Mouse (Mus musculus) hindbrain, postnatal 0 days (tissue): ENCODE results near the gene Arid1a. TPM values are rescaled to one million over a fixed set of nuclear protein-coding genes. Genes with fewer than 3 reads are reported as not detected.
"Not testable (repeated sequence)": the region's sequence is repeated elsewhere in the genome, so short reads cannot be mapped to it uniquely, and the experiment has no call there.

Experiments
- ATAC-seq: fragments of 200-750 bp; cut with Nextera tagmentation; 2 replicates; pipeline ENCODE4 v1.8.0; 2017; ENCODE audit warnings: mild to moderate bottlenecking, moderate TSS enrichment, moderate library complexity
- DNase-seq: peaks from one replicate; pipeline ENCODE4 v3.0.0-alpha.2; 2015; ENCODE audit warnings: low spot score
- H3K27ac ChIP-seq: fragments of 300-500 bp; sonication (generic); 2 replicates; pipeline ENCODE4 v1.5.1; 2014; ENCODE audit warnings: mild to moderate bottlenecking
- H3K27me3 ChIP-seq: fragments of 300-500 bp; sonication (generic); 2 replicates; pipeline ENCODE4 v1.6.1; 2014; ENCODE audit warnings: low read length, mixed read lengths; ENCODE audit not compliant: insufficient read depth
- H3K36me3 ChIP-seq: fragments of 300-500 bp; sonication (generic); 2 replicates; pipeline ENCODE4 v1.6.1; 2014; ENCODE audit warnings: low read length, mixed read lengths; ENCODE audit not compliant: insufficient read depth
- H3K4me1 ChIP-seq: fragments of 300-500 bp; sonication (generic); 2 replicates; pipeline ENCODE4 v1.6.1; 2014; ENCODE audit warnings: antibody characterized with exemption, low read length, mixed read lengths; ENCODE audit not compliant: insufficient read depth
- H3K4me2 ChIP-seq: fragments of 300-500 bp; sonication (generic); 2 replicates; pipeline ENCODE4 v1.6.1; 2014; ENCODE audit warnings: low read depth, mild to moderate bottlenecking, low read length, moderate library complexity, mixed read lengths
- H3K4me3 ChIP-seq: fragments of 300-500 bp; sonication (generic); 2 replicates; pipeline ENCODE4 v1.5.1; 2014; ENCODE audit warnings: low read length
- H3K9ac ChIP-seq: fragments of 300-500 bp; sonication (generic); replicated peaks from 2 replicates; pipeline ENCODE4 v1.6.1; 2014; ENCODE audit warnings: mild to moderate bottlenecking, low read length, moderate library complexity, mixed read lengths
- H3K9me3 ChIP-seq: fragments of 300-500 bp; sonication (generic); 2 replicates; pipeline ENCODE4 v1.6.1; 2016; ENCODE audit warnings: low read length, mixed read lengths
- CTCF ChIP-seq: IDR thresholded peaks from 2 replicates; pipeline ENCODE4 v1.5.1; 2016; ENCODE audit warnings: antibody characterized with exemption, control low read depth, low read depth
- WGBS: fragments of 180-500 bp; shearing (Covaris S2); extraction: QIAGEN DNeasy Blood & Tissue Kit; methylation state at CpG from one replicate; pipeline ENCODE4 v1.1.7; 2014; 5-methylcytosine and 5-hydroxymethylcytosine counted together
- polyA plus RNA-seq: library from polyadenylated mRNA; unstranded; fragments of >200 nt; fragmentation: Nextera tagmentation; extraction: Ambion mirVana; gene quantifications from 2 replicates; pipeline ENCODE4 v1.2.1, GENCODE M21; 2015
- total RNA-seq: library from RNA; depleted of rRNA; stranded (reverse); fragments of >200 nt; gene quantifications from 2 replicates; pipeline ENCODE4 v1.2.3, GENCODE M21; 2014

Arid1a gene
- total and polyA plus RNA-seq, 2 experiments from 2014 or later = 17.6 to 54.1 TPM

GRCm38 (mm10) chr4:133654070-133654469, 102.5 kb downstream of the Arid1a start:
- H3K36me3 ChIP-seq, H3K9me3 ChIP-seq, H3K27me3 ChIP-seq, H3K4me1 ChIP-seq, DNase-seq, H3K4me3 ChIP-seq, H3K27ac ChIP-seq, H3K9ac ChIP-seq, ATAC-seq, H3K4me2 ChIP-seq: not testable (repeated sequence)
- WGBS = 97% methylated on average over 5 of the region's 5 CpGs
- TF ChIP-seq CTCF = 0 out of 2 replicates have a peak, but pooled peaks have one; percentile 3

- H3K4me1 ChIP-seq = no peaks in the 10 kb centered on the region
- no peak for ATAC-seq
- H3K27ac ChIP-seq = no peak overlapping the region
- TF ChIP-seq CTCF = no peak
- H3K9ac ChIP-seq = no peak overlapping the region
- H3K9me3 ChIP-seq = no peaks in the 10 kb centered on the region
- H3K27me3 ChIP-seq = no peaks in the 10 kb centered on the region
- WGBS = 77% methylated on average over 10 of the region's 10 CpGs
- no peak overlapping the region for H3K4me3 ChIP-seq
- no peak for DNase-seq
- no peak overlapping the region for H3K4me2 ChIP-seq
- H3K36me3 ChIP-seq = no peaks in the 10 kb centered on the region
Observed at GRCm38 (mm10) chr4:133652746-133653145, 103.8 kb downstream of the Arid1a start.

GRCm38 (mm10) chr4:133651986-133652385, 104.6 kb downstream of the Arid1a start:
- H3K27ac ChIP-seq = no peak overlapping the region
- no peaks in the 10 kb centered on the region for H3K4me1 ChIP-seq
- no peaks in the 10 kb centered on the region for H3K36me3 ChIP-seq
- DNase-seq (no peak), ATAC-seq (no peak)
- no peaks in the 10 kb centered on the region for H3K9me3 ChIP-seq
- H3K4me3 ChIP-seq = no peak overlapping the region
- WGBS = 76% methylated on average over 4 of the region's 4 CpGs
- H3K4me2 ChIP-seq = no peak overlapping the region
- no peaks in the 10 kb centered on the region for H3K27me3 ChIP-seq
- TF ChIP-seq CTCF = no peak
- no peak overlapping the region for H3K9ac ChIP-seq

GRCm38 (mm10) chr4:133651445-133651844, 105.1 kb downstream of the Arid1a start:
- Histone ChIP-seq H3K4me1 (no peaks in the 10 kb centered on the region), H3K4me2 (no peak overlapping the region), H3K9ac (no peak overlapping the region), H3K27me3 (no peaks in the 10 kb centered on the region), H3K36me3 (no peaks in the 10 kb centered on the region), H3K27ac (no peak overlapping the region), H3K9me3 (no peaks in the 10 kb centered on the region), H3K4me3 (no peak overlapping the region)
- ATAC-seq = no peak
- no peak for TF ChIP-seq CTCF
- DNase-seq = no peak
- 50% methylated on average over 10 of the region's 10 CpGs for WGBS

- 38% methylated on average over 7 of the region's 7 CpGs for WGBS
- peak; percentile 86 for TF ChIP-seq CTCF
- Histone ChIP-seq H3K27me3 (no peaks in the 10 kb centered on the region), H3K4me1 (no peaks in the 10 kb centered on the region), H3K9me3 (no peaks in the 10 kb centered on the region), H3K36me3 (no peaks in the 10 kb centered on the region), H3K4me2 (peak within 1 kb of the TSS; percentile 42), H3K4me3 (peak within 1 kb of the TSS; percentile 13), H3K9ac (no peak within 1 kb of the TSS), H3K27ac (peak within 1 kb of the TSS; percentile 58)
- peak; percentile 85 for DNase-seq
- ATAC-seq = peak; percentile 63; the same call in 1 of the 2 replicates
Observed at GRCm38 (mm10) chr4:133649989-133650699, 106.4 kb downstream of the Arid1a start, which contains the start of gene Zdhhc18. Gene Zdhhc18 (minus strand): TSS chr4:133650154.

GRCm38 (mm10) chr4:133649464-133649863, 107.1 kb downstream of the Arid1a start:
- WGBS = 90% methylated on average over 5 of the region's 5 CpGs

GRCm38 (mm10) chr4:133645680-133646079, 110.9 kb downstream of the Arid1a start:
- no peak for DNase-seq
- no peak for ATAC-seq

More at GRCm38 (mm10) chr4:133649464-133649863, 107.1 kb downstream of the Arid1a start:
- not testable (repeated sequence) for H3K9me3 ChIP-seq, H3K4me1 ChIP-seq, H3K27me3 ChIP-seq, H3K27ac ChIP-seq, H3K9ac ChIP-seq, H3K36me3 ChIP-seq, DNase-seq, ATAC-seq
- Histone ChIP-seq H3K4me3 (peak overlapping the region; percentile 13; the same call in 1 of the 2 replicates), H3K4me2 (peak overlapping the region; percentile 42)

More at GRCm38 (mm10) chr4:133645680-133646079, 110.9 kb downstream of the Arid1a start:
- Histone ChIP-seq H3K27ac (no peak overlapping the region), H3K4me1 (no peaks in the 10 kb centered on the region), H3K27me3 (no peaks in the 10 kb centered on the region), H3K9ac (no peak overlapping the region), H3K4me2 (no peak overlapping the region), H3K36me3 (no peaks in the 10 kb centered on the region), H3K4me3 (no peak overlapping the region), H3K9me3 (0 out of 2 replicates have a peak, but pooled peaks cover 8% of the 10 kb centered on the region)
- 47% methylated on average over 21 of the region's 21 CpGs for WGBS
- no peak for TF ChIP-seq CTCF
